Mouse (Mus musculus): ENCODE data around the gene Endog.

- TF ChIP-seq TAL1 (conservative IDR thresholded peaks at IDR 0.05; ENCODE audit: low read depth, low read length) (no peak), CTCF (IDR thresholded peaks at IDR 0.05; ENCODE audit: low read depth, low read length) (no peak), GATA1 (IDR thresholded peaks at IDR 0.05; ENCODE audit: borderline replicate concordance, low read length) (no peak), POLR2AphosphoS5 (IDR thresholded peaks at IDR 0.05; ENCODE audit: insufficient replicate concordance, low read depth, low read length) (no peak), GATA2 (IDR thresholded peaks at IDR 0.05; ENCODE audit: borderline replicate concordance, low read depth, low read length) (no peak)
Observed at GRCm38 (mm10) chr2:30214745-30215144, 43.5 kb downstream of the Endog start.

Data from G1E (cell line).